Mouse (Mus musculus) heart, embryonic 10.5 days (tissue): ENCODE measurements around the gene Nat10. TPM values are rescaled to one million over a fixed set of nuclear protein-coding genes. Genes with fewer than 3 reads are reported as not detected.

Source experiments
- polyA plus RNA-seq: library from polyadenylated mRNA; unstranded; fragments of >200 nt; fragmentation: Nextera tagmentation; extraction: Ambion mirVana; gene quantifications from 2 replicates; pipeline ENCODE4 v1.2.1, GENCODE M21; 2016

Gene Nat10
- polyA plus RNA-seq, 1 experiment from 2014 or later, result 32.2 TPM

Other genes starting within 250 kb of the Nat10 start
- 19.0 and 33.2 TPM in 2 replicates for gene Abtb2, start 195.0 kb downstream of the Nat10 start, polyA plus RNA-seq
- gene Caprin1, start 36.4 kb upstream of the Nat10 start, polyA plus RNA-seq, result 325 and 347 TPM in 2 replicates
- gene Lmo2, start 196.7 kb upstream of the Nat10 start, polyA plus RNA-seq, result 21.7 and 35.2 TPM in 2 replicates